Mouse (Mus musculus): ENCODE results near the gene Cyp2b10.
"Not testable (repeated sequence)": the region's sequence is repeated elsewhere in the genome, so short reads cannot be mapped to it uniquely, and the experiment has no call there.

Cyp2b10 gene

GRCm38 (mm10) chr7:25917271-25917670 lies 19.9 kb downstream of the Cyp2b10 start:
- DNase-seq = not testable (repeated sequence)

GRCm38 (mm10) chr7:25919467-25919866 lies 22.0 kb downstream of the Cyp2b10 start:
- DNase-seq = no peak

GRCm38 (mm10) chr7:25945274-25945673 lies 47.9 kb downstream of the Cyp2b10 start:
- no peak for DNase-seq
